Mouse (Mus musculus) frontal cortex, adult (tissue): ENCODE measurements at regions not wholly inside any gene's neighbourhood (a gene's known extent, or its start where the extent isn't known, plus 50 kb on each side); places are given as distances from the start of the nearest gene placed in this dataset.

Source experiments
- ATAC-seq: cut with Nextera tagmentation; 2 replicates; pipeline ENCODE4 v1.9.2; 2017; ENCODE audit warnings: mild to moderate bottlenecking, moderate library complexity, mixed read lengths; ENCODE audit not compliant: low TSS enrichment

GRCm38 (mm10) chr3:23127134-23127533 lies 1050.7 kb downstream of the Tbl1xr1 start:
- peak; percentile 89 for ATAC-seq

- ATAC-seq, result peak; percentile 74
Measured at GRCm38 (mm10) chr3:23135551-23135950, 1059.1 kb downstream of the Tbl1xr1 start.

- ATAC-seq, result peak; percentile 84
Measured at GRCm38 (mm10) chr3:23138932-23139331, 1062.5 kb downstream of the Tbl1xr1 start.

- ATAC-seq, result no peak
Measured at GRCm38 (mm10) chr3:23164828-23165450, 1088.5 kb downstream of the Tbl1xr1 start.

- peak; percentile 99 for ATAC-seq
Measured at GRCm38 (mm10) chr3:23183393-23183792, 1106.9 kb downstream of the Tbl1xr1 start.

DNA sequence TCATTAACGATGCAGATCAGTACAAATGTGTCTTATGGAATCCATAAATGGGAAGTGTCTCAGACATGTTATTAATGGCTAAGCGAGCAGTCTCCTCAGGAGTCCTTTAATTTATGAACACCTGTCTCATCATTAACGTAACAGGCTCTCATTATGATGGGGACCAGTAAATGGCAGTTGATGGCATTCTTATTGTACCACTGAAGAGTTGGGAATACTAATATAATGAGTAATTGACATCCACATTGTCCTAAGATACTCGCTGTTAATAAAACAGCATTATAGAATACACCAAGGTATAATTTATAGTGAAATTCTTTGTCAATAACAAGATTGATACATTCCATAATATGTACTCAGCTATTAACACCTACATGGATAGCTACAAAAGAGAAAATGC lies 1112.0 kb downstream of the Tbl1xr1 start:
- no peak for ATAC-seq

- ATAC-seq, result no peak
Measured at GRCm38 (mm10) chr3:23200056-23200455, 1123.6 kb downstream of the Tbl1xr1 start.

GRCm38 (mm10) chr3:23214427-23214826 lies 1138.0 kb downstream of the Tbl1xr1 start:
- no peak for ATAC-seq

GRCm38 (mm10) chr3:23216754-23217153 lies 1140.3 kb downstream of the Tbl1xr1 start:
- no peak for ATAC-seq

DNA sequence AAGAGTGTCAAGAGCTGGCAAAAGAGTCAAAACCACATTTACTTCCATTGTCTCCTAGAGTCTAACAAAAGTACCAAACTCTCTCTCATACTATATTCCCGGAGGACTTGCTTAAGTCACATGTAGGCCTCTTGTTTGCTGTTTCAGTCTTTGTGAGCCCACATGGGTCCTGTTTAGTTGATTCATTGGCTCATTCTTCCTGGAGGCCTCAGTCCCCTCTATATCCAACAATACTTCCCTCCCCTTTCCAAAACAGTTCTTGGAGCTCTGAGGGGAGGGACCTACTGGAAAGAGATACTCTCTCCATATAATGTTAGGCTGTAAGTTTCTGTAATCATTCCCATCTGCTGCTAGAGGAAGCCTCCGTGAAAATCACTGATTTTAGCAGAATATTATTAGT lies 1171.8 kb downstream of the Tbl1xr1 start:
- no peak for ATAC-seq

DNA sequence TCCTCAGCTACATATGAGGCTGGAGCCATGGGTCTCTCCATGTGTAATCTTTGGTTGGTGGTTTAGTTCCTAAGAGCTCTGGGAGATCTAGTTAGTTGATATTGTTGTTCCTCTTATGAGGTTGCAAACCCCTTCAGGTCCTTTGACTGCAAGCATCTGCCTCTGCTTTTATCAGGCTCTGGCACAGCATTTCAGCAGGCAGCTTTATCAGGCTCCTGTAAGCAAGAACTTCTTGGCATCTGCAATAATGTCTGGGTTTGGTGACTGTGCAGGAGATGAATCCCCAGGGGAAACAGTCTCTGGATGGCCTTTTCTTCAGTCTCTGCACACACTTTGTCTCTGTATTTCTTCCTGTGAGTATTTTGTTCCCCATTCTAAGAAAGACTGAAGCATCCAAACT lies 1175.7 kb downstream of the Tbl1xr1 start:
- ATAC-seq, result no peak

GRCm38 (mm10) chr3:23298818-23299217 lies 1222.4 kb downstream of the Tbl1xr1 start:
- no peak for ATAC-seq

DNA sequence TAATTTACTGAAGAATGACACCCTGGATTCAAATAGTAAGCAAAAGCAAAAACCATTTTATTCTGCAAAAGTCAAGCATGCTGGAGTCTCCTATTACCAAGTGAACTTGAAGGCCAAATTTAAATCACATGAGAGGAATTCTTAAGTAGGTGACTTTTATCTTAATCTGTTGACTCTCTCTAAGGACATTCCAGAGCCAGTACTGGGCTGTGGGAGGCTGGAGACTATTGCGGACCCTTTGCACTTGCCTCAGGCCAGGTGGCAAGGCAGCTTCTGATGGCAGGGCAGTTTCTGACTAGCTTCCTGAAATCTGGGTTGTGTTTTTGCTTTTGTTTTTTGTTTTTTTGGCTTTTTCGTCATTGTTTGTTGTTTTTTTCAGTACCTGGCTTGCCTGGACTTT lies 1257.8 kb downstream of the Tbl1xr1 start:
- ATAC-seq, result no peak

- ATAC-seq, result no peak
Measured at GRCm38 (mm10) chr3:23334958-23335357, 1258.5 kb downstream of the Tbl1xr1 start.

DNA sequence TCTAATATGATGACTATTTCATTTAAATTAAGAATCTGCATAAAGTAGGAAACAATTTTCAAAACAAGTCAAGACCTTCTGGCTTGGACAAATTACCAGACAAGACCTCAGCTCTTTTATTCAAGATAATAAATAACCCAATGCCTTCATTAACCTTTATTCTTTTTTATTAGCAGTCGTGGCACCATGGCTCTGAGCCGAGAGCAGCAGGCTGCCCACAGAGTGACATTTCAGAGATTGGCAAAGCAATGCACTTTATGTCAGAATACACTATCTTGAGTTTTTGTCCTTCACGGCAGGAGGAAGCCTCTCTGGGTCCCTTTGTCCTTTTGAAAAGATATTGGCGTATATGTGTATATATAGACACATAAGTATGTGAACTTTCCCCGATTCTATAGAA lies 1297.9 kb downstream of the Tbl1xr1 start:
- no peak for ATAC-seq

DNA sequence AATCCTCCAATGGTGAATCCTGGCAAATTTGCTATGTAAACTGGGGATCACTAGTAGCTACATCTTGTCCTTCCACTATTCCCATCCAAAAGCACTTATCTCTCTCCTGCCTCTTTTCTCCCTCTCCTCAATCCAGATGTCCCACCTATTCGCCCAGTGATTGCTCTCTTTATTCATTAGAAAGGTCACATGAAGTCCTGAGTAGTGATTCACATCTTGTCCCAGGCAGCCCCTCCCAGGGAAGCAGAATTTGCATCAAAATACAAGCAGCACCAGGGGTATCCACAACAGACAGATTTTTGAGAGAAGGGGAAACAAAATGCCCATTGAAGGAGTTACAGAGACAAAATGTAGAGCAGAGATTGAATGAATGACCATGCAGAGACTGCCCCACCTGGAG lies 1328.4 kb downstream of the Tbl1xr1 start:
- no peak for ATAC-seq

DNA sequence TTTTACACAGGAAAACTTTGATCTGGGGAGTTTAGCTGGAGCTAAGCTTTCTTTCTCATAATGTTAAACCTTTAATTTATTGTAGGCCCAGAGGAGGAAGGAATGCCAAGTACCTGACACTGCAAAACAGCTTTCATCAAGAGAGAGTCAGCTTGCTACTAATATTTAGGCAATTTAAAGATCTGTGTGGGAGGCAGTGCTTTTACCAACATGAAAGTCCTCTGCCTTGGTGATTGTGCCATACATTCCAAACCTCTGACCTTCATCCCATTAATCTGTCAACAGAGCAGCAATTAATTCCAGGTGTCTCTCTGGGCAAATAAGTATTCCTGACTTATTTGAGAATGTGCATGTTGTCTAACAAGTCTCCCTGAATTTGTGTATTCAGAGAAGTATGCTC lies 1333.0 kb downstream of the Tbl1xr1 start:
- no peak for ATAC-seq

DNA sequence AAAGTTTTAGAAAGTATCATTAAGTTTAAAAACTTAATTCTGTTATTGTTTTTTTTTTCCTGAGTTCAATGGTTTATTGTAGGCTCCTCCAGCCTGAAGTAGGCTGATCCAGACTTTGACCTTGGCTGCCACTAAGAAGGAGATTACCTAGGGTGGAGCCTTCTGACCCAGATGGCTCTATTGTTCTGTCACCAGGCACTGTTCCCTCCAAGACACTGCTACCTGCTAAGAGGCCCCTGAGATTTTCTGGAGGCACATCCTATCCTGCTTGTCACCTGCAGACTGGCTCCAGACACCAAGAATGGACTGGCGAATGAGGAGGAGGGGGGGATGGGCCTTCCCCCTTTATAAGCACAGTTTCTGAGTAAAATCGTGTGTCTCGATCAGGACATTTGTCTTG lies 1350.5 kb downstream of the Tbl1xr1 start:
- ATAC-seq, result no peak

DNA sequence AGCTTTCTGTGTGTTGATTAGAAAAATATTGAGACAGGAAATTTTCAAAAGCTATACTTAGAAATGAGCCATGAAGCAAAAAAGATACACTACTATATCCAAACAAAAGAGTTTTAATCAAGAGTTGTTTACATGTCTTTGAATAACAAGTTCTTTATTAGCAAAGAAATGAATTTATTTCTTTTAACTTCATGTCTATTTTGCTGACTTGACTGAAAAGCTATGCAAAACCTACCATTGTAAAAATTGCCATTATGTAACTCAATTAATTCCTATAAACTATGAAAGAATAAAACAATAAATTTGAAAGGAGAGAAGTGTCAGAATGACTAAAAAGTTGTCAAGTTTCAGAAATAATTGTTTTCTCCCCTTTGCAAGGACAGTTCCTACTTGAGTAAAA lies 1358.6 kb downstream of the Tbl1xr1 start:
- no peak for ATAC-seq

DNA sequence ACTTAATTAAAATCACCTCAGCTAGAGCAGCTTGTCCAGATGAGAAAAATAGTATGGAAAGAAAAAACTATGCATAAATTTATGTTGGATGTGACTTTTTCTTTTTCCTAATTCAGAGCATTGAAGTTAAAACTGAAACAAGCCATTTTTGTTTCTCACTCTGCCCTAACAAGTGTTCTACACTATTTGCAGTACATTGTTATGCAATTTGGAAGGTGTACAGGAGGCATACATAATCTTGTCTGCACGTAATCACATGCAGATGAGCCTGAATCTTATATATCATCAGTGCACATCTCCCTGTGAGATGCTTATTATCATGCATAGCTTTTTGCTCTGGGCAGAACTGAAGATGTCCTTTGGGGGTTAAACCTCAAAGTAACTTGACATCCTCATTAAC lies 1381.3 kb downstream of the Tbl1xr1 start:
- peak; percentile 99 for ATAC-seq

GRCm38 (mm10) chr3:23499889-23500288 lies 1423.4 kb downstream of the Tbl1xr1 start:
- peak; percentile 52 for ATAC-seq

DNA sequence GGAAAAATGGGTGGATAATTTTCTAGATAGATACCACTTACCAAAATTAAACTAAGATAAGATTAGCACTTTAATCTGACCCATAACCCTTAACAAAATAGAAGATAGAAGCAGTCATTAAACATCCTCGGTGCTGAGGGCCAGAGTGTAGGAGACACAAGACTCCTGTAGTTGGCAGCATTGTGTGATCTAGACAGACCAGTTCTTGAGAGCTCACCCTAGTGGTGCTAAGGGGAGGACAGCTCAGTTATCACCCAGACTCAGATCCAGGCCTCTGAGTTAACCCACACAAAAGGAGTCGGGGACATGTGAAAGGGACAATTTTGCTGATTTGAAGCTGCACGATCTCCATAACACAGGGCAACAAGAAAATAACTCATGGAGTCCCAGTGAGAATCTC lies 1471.1 kb downstream of the Tbl1xr1 start:
- no peak for ATAC-seq

DNA sequence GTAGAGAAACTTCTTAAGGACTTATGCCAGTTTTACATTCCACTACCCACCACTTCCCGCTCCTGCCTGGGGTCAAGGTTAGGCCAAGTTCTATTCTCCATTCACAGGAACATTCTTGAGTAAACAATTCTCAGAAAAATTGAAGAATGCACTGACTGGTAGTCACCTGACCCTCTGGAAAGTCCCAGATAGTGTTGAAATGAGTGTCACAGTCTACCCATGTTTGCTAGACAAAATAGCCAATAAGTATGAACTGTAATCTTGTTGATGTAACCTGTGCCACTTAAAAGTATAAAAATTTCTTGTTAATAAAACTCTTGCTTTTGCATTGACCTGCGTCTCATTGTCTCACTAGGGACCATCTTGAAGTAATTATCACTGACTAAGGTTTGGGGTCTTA lies 1487.9 kb downstream of the Tbl1xr1 start:
- no peak for ATAC-seq

GRCm38 (mm10) chr3:23568806-23569205 lies 1492.4 kb downstream of the Tbl1xr1 start:
- no peak for ATAC-seq
